Mouse (Mus musculus) liver, adult (tissue): ENCODE results near the gene Ranbp2.

Experiments
- GATA4 ChIP-seq: IDR thresholded peaks from 2 replicates; pipeline ENCODE4 v1.6.1; 2014; ENCODE audit warnings: mild to moderate bottlenecking, low read length; ENCODE audit not compliant: insufficient replicate concordance

Ranbp2 gene

DNA sequence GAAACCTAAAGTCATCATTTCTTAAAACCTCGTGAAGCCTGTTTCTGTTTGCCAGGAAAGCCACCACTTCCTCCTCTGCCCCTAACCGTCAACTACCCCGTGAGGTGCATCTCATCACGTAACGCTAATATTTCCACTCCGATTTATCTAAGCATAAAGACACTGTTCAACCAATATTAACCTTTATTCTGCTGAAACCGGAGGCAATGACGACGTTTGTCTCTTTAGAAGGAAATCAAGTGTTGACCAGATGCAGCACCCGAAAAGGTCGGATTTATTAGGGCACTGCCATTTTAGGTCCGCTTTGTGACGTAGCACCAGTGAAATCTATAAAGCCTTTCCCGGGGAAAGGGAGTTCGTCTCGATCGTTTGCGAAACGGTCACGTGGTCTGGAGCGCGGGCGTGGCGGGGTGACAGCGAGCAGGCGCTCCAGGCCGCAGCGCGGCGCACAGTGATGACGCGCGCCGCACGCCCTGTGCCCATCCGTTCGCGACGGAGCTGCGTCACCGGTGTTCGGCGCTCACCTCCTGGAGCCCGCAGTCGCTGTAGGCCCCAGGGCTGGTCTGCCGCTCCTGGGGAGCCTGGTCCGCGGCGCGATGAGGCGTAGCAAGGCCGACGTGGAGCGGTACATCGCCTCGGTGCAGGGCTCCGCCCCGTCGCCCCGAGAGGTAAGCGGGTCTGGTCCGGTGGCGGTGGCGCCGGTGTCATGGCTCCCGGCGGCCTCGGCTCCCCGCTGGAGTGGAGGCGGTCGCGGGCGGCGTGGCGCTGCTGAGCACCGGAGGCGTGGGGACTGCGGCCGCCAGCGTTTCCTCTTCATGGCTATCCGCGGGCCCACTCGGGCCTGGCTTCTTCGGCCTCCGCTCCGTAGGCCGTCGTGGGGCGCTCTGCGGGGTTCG is at the start of gene Ranbp2:
Gene Ranbp2, plus strand, starts transcription at position 537 of the 896 bp plus-strand sequence.
- TF ChIP-seq GATA4: peak; percentile 54; the same call in 1 of the 2 replicates

- no peak for TF ChIP-seq GATA4
Measured at GRCm38 (mm10) chr10:58398941-58399340, 47.8 kb upstream of the Ranbp2 start.

- no peak for TF ChIP-seq GATA4
Measured at GRCm38 (mm10) chr10:58401838-58402237, 44.9 kb upstream of the Ranbp2 start.

- no peak for TF ChIP-seq GATA4
Measured at GRCm38 (mm10) chr10:58404639-58405038, 42.1 kb upstream of the Ranbp2 start.

DNA sequence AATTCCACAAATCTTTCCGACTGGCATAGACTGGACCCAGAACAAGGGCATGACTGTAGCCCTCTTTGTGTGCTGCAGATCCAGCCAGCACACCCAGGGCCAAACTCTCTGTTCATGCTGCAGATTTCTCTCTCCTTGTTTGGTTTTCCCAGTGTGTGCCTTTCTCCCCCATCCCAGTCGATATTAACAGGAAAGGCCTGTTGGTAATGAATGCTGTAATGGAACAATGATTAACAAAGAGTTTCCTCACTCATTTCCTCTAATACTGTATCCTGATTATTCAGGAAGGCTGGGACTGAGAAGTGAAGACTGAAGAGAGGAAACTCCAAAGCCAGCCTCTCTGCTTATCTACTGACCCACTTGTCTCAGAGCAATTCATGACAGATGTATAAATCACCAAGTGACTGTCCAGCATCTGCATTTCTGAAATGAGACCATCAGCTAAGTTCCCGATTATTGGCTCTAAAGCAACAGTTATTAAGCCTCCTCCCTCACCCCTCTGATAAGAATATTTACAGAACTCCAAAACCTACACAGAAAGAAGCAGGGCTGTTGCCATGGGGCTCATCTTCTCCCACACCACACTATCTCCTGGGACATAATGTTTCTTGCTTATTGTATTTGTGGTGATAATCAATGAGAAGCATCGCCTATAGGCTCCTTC is 41.3 kb upstream of the Ranbp2 start:
- TF ChIP-seq GATA4: peak; percentile 76; the same call in 1 of the 2 replicates

- no peak for TF ChIP-seq GATA4
Measured at GRCm38 (mm10) chr10:58405949-58406305, 40.8 kb upstream of the Ranbp2 start.

DNA sequence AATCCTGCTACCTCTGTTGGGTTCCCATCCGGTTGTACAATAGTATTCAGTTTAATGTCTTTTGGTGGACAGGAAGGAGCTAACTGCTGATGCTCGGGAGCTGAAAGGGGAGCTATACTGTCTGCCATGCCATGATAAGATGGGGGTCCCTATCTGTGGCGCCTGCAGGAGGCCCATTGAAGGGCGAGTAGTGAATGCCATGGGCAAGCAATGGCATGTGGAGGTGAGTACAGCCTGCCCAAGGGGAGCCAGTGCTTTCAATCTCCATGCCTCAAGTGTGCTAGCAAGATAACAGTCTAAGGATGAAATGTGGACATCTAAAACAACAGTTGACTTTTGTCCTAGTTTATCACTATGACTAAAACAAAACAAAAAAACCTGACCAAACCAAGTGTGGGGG is 34.4 kb upstream of the Ranbp2 start:
- no peak for TF ChIP-seq GATA4

DNA sequence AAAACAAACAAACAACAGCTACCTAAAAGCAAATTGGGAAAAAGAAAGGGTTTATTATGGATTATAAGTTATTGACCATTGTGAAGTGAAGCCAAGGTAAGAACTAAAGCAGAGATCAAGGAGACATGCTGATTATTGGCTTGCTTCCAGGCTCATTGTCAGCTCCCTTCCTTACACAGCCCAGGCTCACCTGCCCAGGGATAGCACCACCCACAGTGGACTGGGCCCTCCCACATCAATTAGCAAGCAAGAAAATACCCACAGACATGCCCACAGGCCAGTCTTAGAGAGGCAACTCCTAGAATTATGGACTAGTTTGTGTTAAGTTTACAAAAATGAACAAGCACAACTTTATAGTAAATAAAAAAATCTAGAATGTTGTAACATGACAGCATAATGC is 33.9 kb upstream of the Ranbp2 start:
- no peak for TF ChIP-seq GATA4

DNA sequence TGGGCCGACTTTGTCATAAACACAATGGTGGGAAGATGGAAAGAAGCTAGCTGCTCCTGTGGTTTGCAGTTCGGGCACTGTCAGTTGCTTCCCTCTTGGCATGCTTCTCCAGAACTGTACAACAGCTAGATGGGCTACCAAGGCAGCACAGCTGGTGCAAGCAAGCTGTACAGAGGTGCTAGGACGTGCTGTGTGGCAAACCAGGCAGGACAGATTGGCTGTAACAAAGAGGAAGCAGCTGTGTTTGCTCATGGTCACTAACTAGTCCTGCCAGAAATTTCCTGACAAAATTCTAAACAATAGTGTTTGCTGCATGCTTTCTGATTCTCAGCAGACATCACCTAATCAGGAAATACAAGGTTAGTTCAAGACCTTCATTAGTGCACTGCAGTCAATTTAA is 30.0 kb upstream of the Ranbp2 start:
- TF ChIP-seq GATA4: no peak

- TF ChIP-seq GATA4: no peak
Measured at GRCm38 (mm10) chr10:58418290-58418971, 28.3 kb upstream of the Ranbp2 start.

DNA sequence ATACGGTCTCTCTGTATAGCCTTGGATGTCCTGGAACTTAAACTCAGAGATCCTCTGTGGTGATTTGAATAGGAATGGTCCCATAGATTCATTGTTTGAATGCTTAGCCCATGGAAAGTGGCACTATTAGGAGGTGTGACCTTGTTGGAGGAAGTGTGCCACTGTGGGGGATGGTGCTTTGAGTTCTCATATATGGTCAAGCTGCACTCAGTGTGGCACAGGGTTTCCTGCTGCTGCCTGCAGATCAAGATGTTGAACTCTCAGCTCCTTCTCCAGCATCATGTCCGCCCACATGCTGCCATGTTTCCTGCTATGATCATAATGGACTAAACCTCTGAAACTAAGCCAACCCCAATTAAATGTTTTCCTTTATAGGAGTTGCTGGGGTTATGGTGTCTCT is 18.8 kb upstream of the Ranbp2 start:
- TF ChIP-seq GATA4: no peak

DNA sequence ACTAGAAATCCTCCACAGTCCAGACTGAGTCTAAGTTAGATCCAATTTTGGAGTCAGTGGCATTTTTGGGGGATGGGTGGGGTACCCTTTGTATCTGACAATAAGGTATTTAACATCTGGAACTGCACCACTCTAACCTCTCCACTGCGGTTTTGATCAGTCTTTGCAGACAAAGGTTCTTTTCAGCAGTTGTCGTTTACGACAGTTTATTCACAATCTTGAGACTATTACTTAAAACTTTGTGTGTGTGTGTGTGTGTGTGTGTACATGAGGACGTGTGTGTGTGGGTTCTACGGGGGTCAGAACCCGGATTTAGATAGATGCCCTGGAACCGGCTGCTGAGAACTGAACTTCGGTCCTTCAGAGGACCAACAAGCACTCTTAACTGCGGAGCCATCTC is 870 bp upstream of the Ranbp2 start:
- TF ChIP-seq GATA4: no peak

GRCm38 (mm10) chr10:58447280-58447781 is 611 bp downstream of the Ranbp2 start:
- TF ChIP-seq GATA4: no peak

- no peak for TF ChIP-seq GATA4
Measured at GRCm38 (mm10) chr10:58451575-58451974, 4.9 kb downstream of the Ranbp2 start.

DNA sequence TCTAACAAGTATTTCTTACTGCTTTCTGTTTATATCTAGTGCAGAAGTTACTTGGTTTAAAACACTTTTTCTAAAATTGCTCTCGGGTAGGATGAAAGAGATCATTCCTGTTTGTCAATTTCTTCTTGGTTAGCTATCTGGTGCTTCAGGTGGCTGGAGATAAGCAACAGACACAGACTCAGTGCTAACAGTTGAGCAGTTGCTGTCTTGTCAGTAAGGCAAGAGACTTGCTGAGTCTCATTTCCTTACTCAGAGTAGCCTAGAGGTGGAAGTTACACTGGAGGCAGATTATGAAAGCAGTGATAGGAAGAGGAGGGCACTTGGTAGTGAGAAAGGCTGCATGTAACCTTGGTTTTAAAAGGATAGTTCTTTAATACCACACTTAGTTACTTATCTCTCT is 5.5 kb downstream of the Ranbp2 start:
- no peak for TF ChIP-seq GATA4

DNA sequence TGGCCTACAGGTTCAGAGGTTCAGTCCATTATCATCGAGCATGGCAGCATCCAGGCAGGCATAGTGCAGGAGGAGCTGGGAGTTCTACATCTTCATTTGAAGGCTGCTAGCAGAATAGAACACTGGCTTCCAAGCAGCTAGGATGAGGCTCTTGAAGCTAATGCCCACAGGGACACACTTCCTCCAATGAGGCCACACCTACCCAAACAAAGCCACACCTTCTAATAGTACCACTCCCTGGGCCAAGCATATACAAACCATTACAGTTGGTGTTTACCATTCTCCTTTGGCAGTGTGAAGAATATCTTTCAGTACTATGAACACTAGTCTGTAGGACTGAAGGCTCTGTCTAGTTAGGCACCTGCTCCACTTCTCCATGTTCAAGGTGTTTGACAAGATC is 13.2 kb downstream of the Ranbp2 start:
- no peak for TF ChIP-seq GATA4
